Mouse (Mus musculus) cerebellum, adult 18-20 months (tissue): ENCODE data around the gene Gtf2ird2.

Source experiments
- DNase-seq, 2 experiments: peaks; one replicate each; pipeline ENCODE4 v3.0.0; 2021

Gene Gtf2ird2

GRCm38 (mm10) chr5:134236796-134237195, 53.0 kb downstream of the Gtf2ird2 start:
- no peak for DNase-seq

GRCm38 (mm10) chr5:134237508-134237907, 53.7 kb downstream of the Gtf2ird2 start:
- DNase-seq = no peak

DNA sequence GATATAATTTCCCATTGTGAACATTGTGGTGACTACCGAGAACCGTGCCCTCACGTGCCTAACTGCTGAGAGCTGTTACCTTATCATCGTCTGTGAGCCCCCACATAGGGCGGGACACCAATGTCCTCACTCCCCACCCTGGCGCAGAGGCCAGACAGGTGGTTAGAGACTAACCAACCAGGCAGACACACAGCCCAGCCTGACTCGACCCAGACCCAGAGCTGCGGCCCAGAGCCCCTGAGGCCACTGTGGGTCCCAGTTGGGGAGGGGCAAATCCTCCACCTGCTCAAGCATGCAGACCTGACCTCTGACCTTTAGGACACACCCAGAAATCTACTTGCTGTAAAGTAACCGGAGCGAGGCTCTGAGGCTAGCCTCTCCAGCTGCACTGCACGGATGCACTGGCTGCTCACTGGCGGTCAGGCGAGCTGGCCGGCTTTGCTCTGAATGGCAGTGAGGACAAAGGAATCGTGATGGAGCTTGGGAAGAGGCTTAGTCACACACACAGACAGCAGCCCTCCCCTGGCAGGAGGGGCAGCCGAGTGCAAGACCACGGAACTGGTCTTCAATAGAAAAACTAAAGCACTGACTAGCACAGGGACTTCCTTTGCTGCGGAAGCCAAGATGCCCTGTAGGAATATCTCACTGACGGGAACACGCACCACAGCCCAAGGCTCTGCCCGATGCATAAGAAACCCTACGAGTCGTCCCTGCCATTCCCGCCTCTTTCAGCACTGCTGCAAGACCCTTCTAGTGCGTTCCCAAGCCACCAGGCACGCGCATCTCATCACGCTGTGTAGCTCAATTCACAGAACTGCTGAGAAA, 54.3 kb downstream of the Gtf2ird2 start:
- DNase-seq = no peak

DNA sequence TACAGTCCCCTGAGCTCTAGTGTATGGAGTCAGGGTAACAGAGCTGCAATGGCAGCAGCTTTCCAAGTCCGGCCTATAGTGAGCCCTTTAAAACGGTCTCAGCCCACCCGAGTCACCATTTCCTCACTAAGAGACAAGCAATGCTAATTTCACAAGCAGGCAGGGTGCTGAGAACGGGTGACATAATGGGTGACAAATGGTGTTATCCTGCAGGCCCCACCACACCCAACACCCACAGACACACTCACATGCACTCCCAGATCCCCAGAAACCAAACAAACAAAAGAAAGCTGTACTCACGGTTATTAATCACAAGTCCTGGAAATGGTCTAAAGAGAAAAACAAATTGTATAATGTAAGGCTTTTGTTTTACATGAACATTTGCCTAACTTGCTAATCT, 58.0 kb downstream of the Gtf2ird2 start:
- no peak for DNase-seq

GRCm38 (mm10) chr5:134243661-134244436, 60.0 kb downstream of the Gtf2ird2 start:
- DNase-seq = no peak

DNA sequence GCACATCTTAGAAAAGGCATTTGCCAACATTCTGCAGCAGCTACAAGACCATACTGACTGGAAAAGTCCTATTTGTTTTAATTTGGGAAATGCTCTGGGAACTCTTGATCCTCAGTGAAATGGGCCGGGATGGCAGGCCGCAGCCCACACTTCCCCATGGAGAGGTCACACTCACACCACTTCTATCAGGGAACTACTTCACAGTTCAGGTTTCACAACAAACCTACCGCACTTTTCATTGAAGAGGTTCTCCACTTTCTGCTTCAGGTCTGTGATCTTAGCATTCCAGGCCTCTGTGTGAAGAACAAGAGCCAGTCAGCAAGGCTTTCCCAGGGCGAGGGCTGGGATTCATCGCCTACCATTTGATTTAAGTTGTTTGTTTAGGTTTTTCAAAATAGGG, 61.1 kb downstream of the Gtf2ird2 start:
- DNase-seq = no peak

- DNase-seq = no peak
Observed at GRCm38 (mm10) chr5:134246146-134246545, 62.3 kb downstream of the Gtf2ird2 start.

DNA sequence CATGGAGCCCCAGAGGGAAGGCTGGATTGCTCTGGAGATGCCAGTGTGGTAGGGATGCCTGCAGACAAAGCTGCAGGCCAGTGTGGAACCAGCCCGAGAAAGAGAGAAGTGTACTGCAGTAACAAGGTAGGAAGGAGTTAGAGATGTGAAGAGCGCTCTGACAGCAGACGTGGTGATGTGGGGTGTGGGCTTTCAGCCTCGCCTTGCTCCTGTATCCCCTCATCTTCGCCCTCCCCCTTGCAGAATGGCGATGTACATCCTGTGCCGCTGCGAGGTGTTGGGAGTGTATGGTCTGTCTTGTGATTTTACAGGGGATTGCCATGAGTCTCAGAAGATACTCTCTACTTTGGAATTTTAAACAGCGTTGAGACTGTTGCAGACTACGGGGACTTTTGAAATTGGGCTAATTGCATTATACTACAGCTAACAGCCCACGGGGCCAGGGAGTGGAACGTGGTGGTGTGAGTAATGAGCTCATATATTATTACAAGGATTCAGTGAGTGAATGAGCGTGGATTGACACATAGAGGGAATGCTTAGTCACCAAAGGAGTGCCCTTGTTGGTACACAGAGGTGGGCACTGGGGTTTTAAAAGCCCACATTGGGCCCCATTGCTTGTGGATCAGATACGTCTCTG, 64.9 kb downstream of the Gtf2ird2 start:
- DNase-seq = no peak

DNA sequence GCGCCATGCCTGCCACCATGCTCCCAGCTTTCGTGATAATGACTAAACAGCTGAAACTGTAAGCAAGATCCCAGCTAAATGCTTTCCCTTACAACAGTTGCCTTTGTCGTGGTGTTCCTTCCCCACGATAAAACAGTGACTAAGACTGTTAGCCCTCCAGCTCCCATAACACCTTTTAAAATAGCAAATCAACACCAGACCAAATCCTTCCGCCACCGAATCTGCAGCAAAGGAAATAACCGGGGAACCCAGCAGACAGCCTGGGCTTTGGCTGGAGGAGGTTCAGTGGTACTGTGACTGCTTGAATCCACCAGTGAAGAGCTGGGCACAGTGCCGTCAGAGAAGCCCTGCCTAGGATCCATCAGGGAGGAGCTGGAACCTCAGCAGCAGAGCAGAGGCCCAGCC, 65.4 kb downstream of the Gtf2ird2 start:
- DNase-seq = no peak

- DNase-seq = no peak
Observed at GRCm38 (mm10) chr5:134250601-134251000, 66.8 kb downstream of the Gtf2ird2 start.

- DNase-seq = no peak
Observed at GRCm38 (mm10) chr5:134251083-134251482, 67.3 kb downstream of the Gtf2ird2 start.

DNA sequence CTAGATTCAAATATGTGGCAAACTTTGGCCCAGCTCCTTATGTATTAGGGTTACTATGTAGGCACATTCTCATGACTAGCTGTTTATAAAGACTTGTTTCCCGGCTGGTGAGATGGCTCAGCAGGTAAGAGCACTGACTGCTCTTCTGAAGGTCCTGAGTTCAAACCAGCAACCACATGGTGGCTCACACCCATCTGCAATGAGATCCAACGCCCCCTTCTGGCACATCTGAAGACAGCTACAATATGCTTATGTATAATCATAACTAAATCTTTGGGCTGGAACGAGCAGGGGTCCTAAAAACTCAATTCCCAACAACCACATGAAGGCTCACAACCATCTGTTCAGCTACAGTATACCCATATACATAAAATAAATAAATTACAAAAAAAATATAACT, 70.0 kb downstream of the Gtf2ird2 start:
- DNase-seq = no peak

DNA sequence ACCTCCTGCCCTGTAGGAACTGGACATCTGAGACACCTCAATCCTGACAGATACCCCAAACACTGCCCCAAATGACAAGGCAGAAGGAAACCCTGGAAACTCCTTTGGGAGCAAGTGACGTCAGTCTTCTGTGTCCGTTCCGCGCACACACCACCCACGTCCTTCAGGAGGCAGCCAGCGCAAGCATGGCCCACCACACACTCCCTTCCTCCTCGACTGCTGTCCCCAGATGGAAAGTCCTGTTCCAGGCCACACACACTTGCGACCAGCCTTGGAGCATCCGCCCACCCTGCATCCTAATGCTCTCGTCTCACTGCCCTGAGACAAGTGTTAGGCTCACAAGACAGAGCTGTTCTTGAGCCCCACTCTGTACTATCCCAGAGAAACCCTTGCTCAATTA, 71.5 kb downstream of the Gtf2ird2 start:
- no peak for DNase-seq

DNA sequence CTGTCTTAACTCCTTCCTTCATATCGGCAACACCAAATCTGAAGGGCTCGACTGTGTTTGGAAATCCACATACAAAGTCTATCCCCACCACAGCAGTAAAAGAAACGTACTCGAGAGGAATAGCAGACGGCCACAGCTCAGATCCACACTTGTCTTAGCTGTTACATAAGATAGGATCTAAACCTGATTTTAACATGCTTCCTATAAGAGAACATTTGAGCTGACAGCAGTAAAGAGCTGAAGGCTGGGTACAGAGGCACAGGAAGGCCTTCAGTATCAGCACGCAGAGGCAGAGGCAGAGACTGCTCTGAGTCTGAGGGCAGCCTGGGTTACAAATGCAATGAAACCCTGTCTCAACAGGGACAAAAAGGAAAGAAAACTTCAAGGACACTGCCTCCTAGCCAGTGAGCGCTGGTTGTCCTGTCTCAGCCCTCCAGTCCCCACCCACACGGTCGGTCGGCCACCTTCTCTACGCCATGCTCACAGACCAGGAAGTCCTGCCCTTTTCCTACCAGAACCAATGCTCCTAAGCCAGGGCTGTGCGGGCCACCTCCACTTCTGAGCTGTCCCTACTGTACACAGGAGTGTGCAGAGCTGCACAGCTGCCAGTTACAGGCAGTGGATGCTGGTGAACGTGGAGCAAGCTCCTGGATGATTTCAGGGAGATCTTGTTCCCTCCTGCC, 73.7 kb downstream of the Gtf2ird2 start:
- no peak for DNase-seq

DNA sequence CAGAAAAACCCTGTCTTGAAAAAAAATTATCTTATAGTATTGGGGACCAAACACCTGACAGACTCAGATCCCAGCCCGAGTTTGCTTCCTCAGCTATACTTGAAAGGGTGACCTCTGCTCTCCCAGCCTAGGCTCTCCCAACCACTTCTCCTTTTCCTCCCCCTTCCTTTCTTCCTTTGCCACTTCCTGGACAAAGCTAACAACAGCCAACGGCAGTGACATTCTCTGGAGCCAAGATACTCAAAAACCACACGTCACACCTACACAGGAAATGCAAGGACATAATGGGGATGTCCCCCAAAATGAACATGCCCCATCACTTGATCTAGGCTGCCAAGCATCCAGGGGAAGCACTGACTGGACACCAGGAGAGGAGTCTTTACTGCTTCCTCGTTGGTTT, 74.6 kb downstream of the Gtf2ird2 start:
- no peak for DNase-seq

GRCm38 (mm10) chr5:134258934-134259333, 75.1 kb downstream of the Gtf2ird2 start:
- no peak for DNase-seq

DNA sequence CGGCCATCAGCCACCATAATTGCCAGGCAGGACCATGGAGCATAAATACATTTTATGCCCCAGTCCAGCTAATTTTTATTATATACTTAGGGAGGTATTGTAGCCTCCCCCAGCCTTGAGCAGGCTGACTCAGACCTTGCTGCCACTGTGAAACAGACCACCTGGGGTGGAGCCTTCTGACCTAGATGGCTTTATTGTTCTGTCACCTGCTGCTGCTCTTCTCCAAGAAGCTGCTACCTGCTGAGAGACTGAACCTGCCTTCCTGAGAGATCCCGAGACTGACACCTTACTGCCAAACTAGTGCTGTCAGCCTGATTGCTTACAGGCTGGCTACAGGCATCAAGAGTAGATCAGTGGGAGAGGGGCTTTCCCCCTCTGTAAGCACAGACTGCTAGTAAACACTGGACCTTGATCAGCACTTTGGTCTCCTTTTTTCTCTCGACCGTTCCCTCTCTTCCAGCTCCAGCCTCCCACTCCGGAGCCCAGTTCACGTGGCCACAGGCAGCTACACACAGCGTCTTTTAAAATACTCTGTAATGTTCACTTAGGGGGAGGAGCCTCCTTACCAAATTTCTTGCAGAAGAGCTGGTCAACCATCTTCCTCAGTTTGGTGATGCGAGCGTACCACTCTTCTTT, 76.3 kb downstream of the Gtf2ird2 start:
- peak; percentile 21 to 34 for DNase-seq

DNA sequence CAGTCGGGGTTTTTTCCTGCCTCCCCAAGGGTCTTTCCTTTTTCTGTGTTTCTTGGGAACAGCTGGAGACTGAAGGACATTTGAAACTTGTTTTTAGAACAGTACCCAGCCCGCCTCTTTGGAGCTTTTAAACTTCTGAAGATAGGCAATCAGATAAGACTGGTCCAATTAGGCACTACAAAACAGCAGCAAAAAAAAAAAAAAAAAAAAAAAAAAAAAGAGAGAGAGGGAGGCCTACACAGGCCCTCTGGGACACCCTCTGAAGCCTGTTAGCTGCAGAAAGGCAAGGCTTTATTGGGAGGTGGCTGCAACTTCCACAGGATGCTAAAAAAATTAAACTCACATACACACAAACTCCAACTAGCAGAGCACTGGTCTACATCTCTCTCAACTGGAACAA, 82.1 kb downstream of the Gtf2ird2 start:
- DNase-seq = no peak

DNA sequence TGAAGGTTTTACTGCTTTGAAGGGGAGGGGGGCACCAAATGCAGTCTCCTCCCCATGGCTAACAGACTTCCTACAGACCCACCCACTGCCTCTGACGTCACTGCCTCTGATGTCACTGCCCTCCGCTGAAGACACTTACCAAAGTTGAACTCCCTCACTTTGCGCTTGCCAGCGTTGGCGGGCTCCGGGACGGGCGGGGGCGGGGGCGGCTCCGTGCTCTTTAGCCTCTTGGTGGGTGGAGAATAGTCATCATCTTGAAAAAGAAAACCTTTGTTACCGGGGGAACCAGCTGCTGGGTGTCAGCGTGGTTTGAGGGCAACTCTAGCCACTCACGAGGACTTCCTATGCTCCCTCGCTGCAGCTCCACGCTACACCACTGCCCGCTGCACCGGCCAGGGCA, 82.6 kb downstream of the Gtf2ird2 start:
- DNase-seq = no peak

DNA sequence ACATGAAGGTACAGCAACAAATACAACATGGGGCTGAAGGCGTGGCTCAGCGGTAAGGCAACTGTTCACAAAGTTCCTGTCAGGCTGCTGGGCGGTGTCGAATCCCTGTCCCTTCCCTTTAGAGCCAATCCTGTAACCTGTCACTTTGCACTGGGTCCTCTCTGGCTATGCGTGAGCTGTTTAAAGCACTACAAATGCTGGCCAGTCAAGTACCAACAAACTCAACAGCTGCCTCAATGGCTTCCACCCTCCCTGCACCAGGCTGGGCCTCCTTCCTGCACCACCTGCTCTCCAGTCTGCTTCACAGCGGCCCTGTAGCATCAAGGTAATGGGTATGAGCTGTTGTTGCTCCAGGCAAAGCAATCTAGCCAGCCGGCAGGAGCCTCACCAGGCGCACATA, 84.9 kb downstream of the Gtf2ird2 start:
- no peak for DNase-seq

DNA sequence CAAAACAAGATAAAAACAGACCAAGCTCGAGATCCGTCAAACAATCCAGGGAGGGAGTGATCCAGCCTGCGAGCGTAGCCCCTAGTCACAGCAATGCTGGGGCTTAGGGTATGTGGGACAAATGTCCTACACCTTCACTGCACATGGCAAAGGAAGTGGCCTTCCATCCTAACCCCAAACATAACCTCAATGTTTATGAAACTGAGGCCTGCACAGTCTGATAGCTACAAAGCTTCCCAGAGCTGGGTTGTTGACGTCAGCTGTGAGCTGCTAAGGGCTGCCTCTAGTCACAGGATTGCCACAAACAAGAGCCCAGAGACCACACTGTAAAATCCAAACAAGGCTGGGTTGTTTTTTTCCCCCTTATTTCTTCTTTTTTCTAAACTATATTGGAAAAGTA, 85.9 kb downstream of the Gtf2ird2 start:
- DNase-seq = no peak

GRCm38 (mm10) chr5:134270566-134270965, 86.7 kb downstream of the Gtf2ird2 start:
- no peak for DNase-seq

- DNase-seq = no peak
Observed at GRCm38 (mm10) chr5:134271421-134271820, 87.6 kb downstream of the Gtf2ird2 start.
